7 mouse cellular contexts compared by ENCODE assay signal in genomic region chr17:6707422-6707821, GRCm38 (mm10). TPM values are rescaled to one million over a fixed set of nuclear protein-coding genes. Genes with fewer than 3 reads are reported as not detected.
DNase-seq lines count a peak whose midpoint lies in the region; ATAC-seq and TF ChIP-seq lines count a peak whose summit lies in the region.
"Not testable (repeated sequence)": the region's sequence is repeated elsewhere in the genome, so short reads cannot be mapped to it uniquely, and the experiment has no call there.
"Had no signal": no experiment of that assay in that cellular context is flagged by ENCODE, and none has a peak within 500 bp of the region (broad histone marks: within the 10 kb centered on the region; RNA-seq: fewer than 3 reads in every experiment).

No protein-coding gene starts in this region.

- not testable (repeated sequence) for H3K36me3 ChIP-seq in forebrain, embryonic 10.5 days (replicated peaks); stomach, postnatal 0 days (ENCODE audit: control insufficient read depth, insufficient read depth, low read length)

- H3K27ac ChIP-seq in forebrain, embryonic 10.5 days; stomach, postnatal 0 days (replicated peaks): not testable (repeated sequence)

- H3K27me3 ChIP-seq in forebrain, embryonic 10.5 days (ENCODE audit: poor library complexity, severe bottlenecking); stomach, postnatal 0 days (ENCODE audit: control insufficient read depth, insufficient read depth, low read length): not testable (repeated sequence)

- not testable (repeated sequence) for TF ChIP-seq CTCF in stomach, postnatal 0 days (IDR thresholded peaks at IDR 0.05; ENCODE audit: low read depth)

- H3K9me3 ChIP-seq in forebrain, embryonic 10.5 days; stomach, postnatal 0 days (ENCODE audit: control insufficient read depth, low read length): not testable (repeated sequence)

- H3K4me3 ChIP-seq in forebrain, embryonic 10.5 days; stomach, postnatal 0 days (ENCODE audit: low read depth, low read length): not testable (repeated sequence)

- not testable (repeated sequence) for H3K9ac ChIP-seq in stomach, postnatal 0 days (ENCODE audit: low read length)

- not testable (repeated sequence) for H3K4me2 ChIP-seq in stomach, postnatal 0 days (replicated peaks; ENCODE audit: low read depth)

- H3K4me1 ChIP-seq in forebrain, embryonic 10.5 days; stomach, postnatal 0 days (replicated peaks; ENCODE audit: control insufficient read depth, insufficient read depth): not testable (repeated sequence)

- peak; percentile 7 for DNase-seq in forebrain, embryonic 10.5 days (ENCODE audit: extremely low spot score, low spot score)
- peak; percentile 92 for DNase-seq in heart, adult 11 months
- DNase-seq in stomach, postnatal 0 days (ENCODE audit: low spot score), result peak; percentile 8
- DNase-seq in testis, postnatal 14 days (ENCODE audit: low spot score), result peak; percentile 32

- TF ChIP-seq EP300 in stomach, postnatal 0 days (optimal IDR thresholded peaks at IDR 0.05), result not testable (repeated sequence)

- 84% methylated on average over 5 of the region's 5 CpGs for WGBS in forebrain, embryonic 10.5 days
- 89% methylated on average over 5 of the region's 5 CpGs for WGBS in stomach, postnatal 0 days

- not testable (repeated sequence) for ATAC-seq in stomach, postnatal 0 days (ENCODE audit: low FRiP score, low TSS enrichment)

RNA-seq across cellular contexts. Expression of gene Sytl3, which starts 48.5 kb away (rescaled TPM):
- polyA plus RNA-seq in forebrain, embryonic 10.5 days (2016; fragmentation: Nextera tagmentation; extraction: Ambion mirVana), result 0.24 TPM in 1 of 2 replicates, not detected in the other
- polyA plus RNA-seq in stomach, postnatal 0 days (2015; fragmentation: Nextera tagmentation; extraction: Ambion mirVana), result 0.99 and 1.1 TPM in 2 replicates
- polyA plus RNA-seq: adrenal gland, adult 2 months; G1E; Patski had no signal

RNA-seq across cellular contexts. Expression of gene Dynlt1f, which starts 51.7 kb away (rescaled TPM):
- polyA plus RNA-seq in forebrain, embryonic 10.5 days (2016; fragmentation: Nextera tagmentation; extraction: Ambion mirVana), result 291 and 301 TPM in 2 replicates
- polyA plus RNA-seq in stomach, postnatal 0 days (2015; fragmentation: Nextera tagmentation; extraction: Ambion mirVana), result 186 and 187 TPM in 2 replicates

Comparison
In these comparisons a context has a peak if more than half of its experiments do, and no peak if none do; other contexts are left out.
1. DNase-seq: peak in every context shown above with its lines; median percentile 92 in heart, adult 11 months; 32 in testis, postnatal 14 days; 8 in stomach, postnatal 0 days; 7 in forebrain, embryonic 10.5 days.